Mouse (Mus musculus): ENCODE results near the gene Plk3. TPM values are rescaled to one million over a fixed set of nuclear protein-coding genes. Genes with fewer than 3 reads are reported as not detected.

Plk3 gene
- polyA plus RNA-seq, 1 experiment from 2014 or later: 2.0 TPM

DNA sequence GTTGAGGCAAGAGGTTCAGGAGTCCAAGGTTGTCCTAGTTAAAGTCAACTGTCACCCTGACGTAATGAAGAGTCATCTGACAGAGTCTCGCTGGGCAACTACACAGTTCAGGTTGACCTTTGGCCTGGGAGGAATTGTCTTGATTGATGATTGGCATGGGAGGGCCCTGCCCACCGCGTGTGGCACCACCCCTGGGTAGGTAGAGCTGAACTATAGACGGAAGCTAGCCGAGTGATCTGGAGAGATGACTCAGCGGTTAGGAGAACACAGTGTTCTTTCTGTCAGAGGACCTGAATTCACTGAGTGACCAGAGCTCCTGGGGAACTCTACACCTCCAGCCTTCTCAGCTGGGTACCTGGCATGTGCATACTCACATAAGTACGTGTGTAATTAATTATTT lies 2.3 kb upstream of the Plk3 start:
- WGBS: 30% methylated on average over 8 of the region's 8 CpGs
- ATAC-seq (ENCODE audit: insufficient number of reproducible peaks, insufficient read depth, low FRiP score, low read depth): no peak

DNA sequence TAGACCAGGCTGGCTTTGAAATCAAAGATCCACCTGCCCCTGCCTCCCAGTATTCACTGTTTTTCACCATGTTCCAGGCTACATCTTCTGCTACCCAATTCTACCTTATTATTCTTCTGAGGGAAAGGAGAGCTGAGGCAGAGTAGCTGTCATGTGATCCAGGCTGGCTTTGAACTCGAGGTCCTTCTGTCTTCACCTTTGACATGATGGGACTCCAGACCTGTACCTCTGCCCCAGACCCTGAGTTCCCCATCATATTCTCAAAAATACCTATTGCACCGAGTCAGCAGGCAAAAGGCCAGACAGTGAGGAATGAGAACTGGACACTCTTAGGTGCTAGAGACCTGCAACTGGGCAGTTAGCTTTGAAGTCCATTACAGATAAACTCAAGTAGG lies 835 bp upstream of the Plk3 start:
- Histone ChIP-seq H3K36me3 (ENCODE audit: control insufficient read depth, insufficient read depth, low read length) (no peaks in the 10 kb centered on the region), H3K4me1 (ENCODE audit: control insufficient read depth in 2 of 2, insufficient read depth in 2 of 2, low read length in 2 of 2) (peaks cover 0 to 5% of the 10 kb centered on the region in 2 experiments; a peak in 1 of 4 replicates), H3K27ac (replicated peaks in 1 of 2; ENCODE audit: control insufficient read depth in 1 of 2, insufficient read depth in 1 of 2, low read depth in 2 of 2, low read length in 2 of 2) (no peak overlapping the region), H3K27me3 (ENCODE audit: control insufficient read depth, insufficient read depth, low read length) (peaks cover 9% of the 10 kb centered on the region), H3K4me2 (ENCODE audit: low read length) (peak overlapping the region; percentile 99), H3K9me3 (ENCODE audit: control insufficient read depth, low read length) (no peaks in the 10 kb centered on the region), H3K4me3 (ENCODE audit: control insufficient read depth in 1 of 2, insufficient read depth in 1 of 2, low read depth in 1 of 2, low read length in 2 of 2) (no peak overlapping the region), H3K9ac (ENCODE audit: low read length) (no peak overlapping the region)
- ATAC-seq (ENCODE audit: insufficient number of reproducible peaks, insufficient read depth, low FRiP score, low read depth): no peak
- 38% methylated on average over 2 of the region's 2 CpGs for WGBS

More for the DNA sequence above, 2.3 kb upstream of the Plk3 start:
- Histone ChIP-seq H3K9ac (ENCODE audit: low read length) (no peak overlapping the region), H3K4me3 (ENCODE audit: control insufficient read depth in 1 of 2, insufficient read depth in 1 of 2, low read depth in 1 of 2, low read length in 2 of 2) (no peak overlapping the region), H3K9me3 (ENCODE audit: control insufficient read depth, low read length) (no peaks in the 10 kb centered on the region), H3K36me3 (ENCODE audit: control insufficient read depth, insufficient read depth, low read length) (no peaks in the 10 kb centered on the region), H3K4me2 (ENCODE audit: low read length) (no peak overlapping the region), H3K27me3 (ENCODE audit: control insufficient read depth, insufficient read depth, low read length) (peaks cover 9% of the 10 kb centered on the region), H3K27ac (replicated peaks in 1 of 2; ENCODE audit: control insufficient read depth in 1 of 2, insufficient read depth in 1 of 2, low read depth in 2 of 2, low read length in 2 of 2) (no peak overlapping the region), H3K4me1 (ENCODE audit: control insufficient read depth in 2 of 2, insufficient read depth in 2 of 2, low read length in 2 of 2) (peaks cover 0 to 5% of the 10 kb centered on the region in 2 experiments; a peak in 1 of 4 replicates)

GRCm38 (mm10) chr4:117133366-117133796 lies 382 bp downstream of the Plk3 start:
- H3K36me3 ChIP-seq (ENCODE audit: control insufficient read depth, insufficient read depth, low read length): peaks cover 8% of the 10 kb centered on the region; the same call in 1 of the 2 replicates
- ATAC-seq (ENCODE audit: insufficient number of reproducible peaks, insufficient read depth, low FRiP score, low read depth): peak; percentile 25; the same call in 1 of the 2 replicates
- H3K4me1 ChIP-seq (ENCODE audit: control insufficient read depth in 2 of 2, insufficient read depth in 2 of 2, low read length in 2 of 2): peaks cover 0 to 5% of the 10 kb centered on the region in 2 experiments; a peak in 1 of 4 replicates
- H3K27ac ChIP-seq (replicated peaks in 1 of 2; ENCODE audit: control insufficient read depth in 1 of 2, insufficient read depth in 1 of 2, low read depth in 2 of 2, low read length in 2 of 2): no peak overlapping the region
- H3K9me3 ChIP-seq (ENCODE audit: control insufficient read depth, low read length): no peaks in the 10 kb centered on the region
- peaks cover 9% of the 10 kb centered on the region for H3K27me3 ChIP-seq (ENCODE audit: control insufficient read depth, insufficient read depth, low read length)
- peak overlapping the region; percentile 84 for H3K9ac ChIP-seq (ENCODE audit: low read length)
- H3K4me3 ChIP-seq (ENCODE audit: control insufficient read depth in 1 of 2, insufficient read depth in 1 of 2, low read depth in 1 of 2, low read length in 2 of 2): peak overlapping the region; percentile 68 to 78
- peak overlapping the region; percentile 99 for H3K4me2 ChIP-seq (ENCODE audit: low read length)
- WGBS: under 1% methylated on average over 42 of the region's 42 CpGs

DNA sequence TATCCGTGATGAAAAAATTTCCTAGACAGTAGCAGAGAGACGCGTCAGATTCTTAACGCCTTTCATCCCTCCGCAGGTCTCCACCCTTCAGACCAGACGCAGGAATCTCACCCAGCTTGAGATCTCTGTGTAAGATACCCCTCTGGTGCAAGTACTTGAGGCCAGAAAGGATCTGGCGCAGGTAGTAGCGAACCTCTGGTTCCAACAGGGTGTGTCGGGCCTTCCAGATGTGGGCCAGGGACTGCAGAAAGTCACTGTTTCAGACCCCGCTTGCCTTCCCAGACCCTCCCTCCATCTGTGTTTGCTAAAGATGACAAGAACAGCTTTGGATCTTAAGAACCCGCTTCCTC lies 994 bp downstream of the Plk3 start:
- Histone ChIP-seq H3K4me1 (ENCODE audit: control insufficient read depth in 2 of 2, insufficient read depth in 2 of 2, low read length in 2 of 2) (peaks cover 0 to 5% of the 10 kb centered on the region in 2 experiments; a peak in 1 of 4 replicates), H3K27me3 (ENCODE audit: control insufficient read depth, insufficient read depth, low read length) (peaks cover 9% of the 10 kb centered on the region), H3K27ac (replicated peaks in 1 of 2; ENCODE audit: control insufficient read depth in 1 of 2, insufficient read depth in 1 of 2, low read depth in 2 of 2, low read length in 2 of 2) (no peak overlapping the region), H3K36me3 (ENCODE audit: control insufficient read depth, insufficient read depth, low read length) (peaks cover 10% of the 10 kb centered on the region; the same call in 1 of the 2 replicates), H3K4me2 (ENCODE audit: low read length) (peak overlapping the region; percentile 99), H3K9me3 (ENCODE audit: control insufficient read depth, low read length) (no peaks in the 10 kb centered on the region), H3K9ac (ENCODE audit: low read length) (peak overlapping the region; percentile 84; the same call in 1 of the 2 replicates), H3K4me3 (ENCODE audit: control insufficient read depth in 1 of 2, insufficient read depth in 1 of 2, low read depth in 1 of 2, low read length in 2 of 2) (peak overlapping the region in 1 of 2 experiments; percentile 78; a peak in 2 of 4 replicates)
- ATAC-seq (ENCODE audit: insufficient number of reproducible peaks, insufficient read depth, low FRiP score, low read depth): no peak
- WGBS: 22% methylated on average over 11 of the region's 11 CpGs

DNA sequence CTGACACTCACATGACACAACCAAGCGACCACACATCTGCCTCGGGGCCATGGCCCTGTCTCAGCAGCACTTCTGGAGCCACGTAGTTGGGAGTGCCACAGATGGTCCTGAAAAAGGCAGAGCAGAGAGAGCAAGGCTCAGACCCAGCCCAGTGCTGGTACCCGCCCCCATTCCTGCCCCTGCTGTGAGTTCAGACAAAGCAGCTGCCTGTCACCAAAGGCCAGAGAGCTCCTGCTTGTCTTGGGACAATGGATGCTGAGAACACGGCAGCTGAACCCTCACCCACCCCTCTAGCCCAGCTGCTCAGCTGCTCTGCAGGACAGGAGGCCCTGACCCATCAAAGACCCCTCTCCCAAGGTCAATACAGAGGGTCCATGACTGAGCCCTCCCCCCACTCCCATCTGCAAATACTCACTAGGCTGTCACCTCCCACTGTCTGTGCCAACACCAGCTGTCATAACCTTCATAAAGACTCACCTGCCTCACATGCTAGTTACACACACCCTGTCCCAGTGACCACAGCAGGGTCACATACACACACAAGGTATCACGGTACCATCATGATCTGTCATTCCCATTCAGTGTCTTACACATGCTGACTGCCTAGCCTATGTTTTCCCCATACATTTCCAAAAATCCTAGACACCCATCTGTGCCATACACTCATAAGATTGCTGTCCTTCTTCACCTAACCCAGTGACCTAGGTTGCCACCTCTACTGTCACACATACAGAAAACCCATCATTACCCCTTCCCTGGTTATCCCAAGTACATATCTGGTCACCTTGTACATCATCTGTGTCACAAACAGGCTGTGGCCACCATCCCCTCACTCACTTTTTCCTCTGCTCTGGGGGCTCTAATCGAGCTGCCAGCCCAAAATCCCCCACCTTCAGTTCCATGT lies 1.6 kb downstream of the Plk3 start:
- H3K27me3 ChIP-seq (ENCODE audit: control insufficient read depth, insufficient read depth, low read length): peaks cover 9% of the 10 kb centered on the region
- peaks cover 10% of the 10 kb centered on the region; the same call in 1 of the 2 replicates for H3K36me3 ChIP-seq (ENCODE audit: control insufficient read depth, insufficient read depth, low read length)
- 45% methylated on average over 7 of the region's 7 CpGs for WGBS
- H3K4me2 ChIP-seq (ENCODE audit: low read length): peak overlapping the region; percentile 99
- H3K9ac ChIP-seq (ENCODE audit: low read length): no peak overlapping the region
- no peaks in the 10 kb centered on the region for H3K9me3 ChIP-seq (ENCODE audit: control insufficient read depth, low read length)
- no peak overlapping the region for H3K27ac ChIP-seq (replicated peaks in 1 of 2; ENCODE audit: control insufficient read depth in 1 of 2, insufficient read depth in 1 of 2, low read depth in 2 of 2, low read length in 2 of 2)
- peaks cover 0 to 5% of the 10 kb centered on the region in 2 experiments; a peak in 1 of 4 replicates for H3K4me1 ChIP-seq (ENCODE audit: control insufficient read depth in 2 of 2, insufficient read depth in 2 of 2, low read length in 2 of 2)
- peak overlapping the region in 1 of 2 experiments; percentile 78; a peak in 2 of 4 replicates for H3K4me3 ChIP-seq (ENCODE audit: control insufficient read depth in 1 of 2, insufficient read depth in 1 of 2, low read depth in 1 of 2, low read length in 2 of 2)
- no peak for ATAC-seq (ENCODE audit: insufficient number of reproducible peaks, insufficient read depth, low FRiP score, low read depth)

DNA sequence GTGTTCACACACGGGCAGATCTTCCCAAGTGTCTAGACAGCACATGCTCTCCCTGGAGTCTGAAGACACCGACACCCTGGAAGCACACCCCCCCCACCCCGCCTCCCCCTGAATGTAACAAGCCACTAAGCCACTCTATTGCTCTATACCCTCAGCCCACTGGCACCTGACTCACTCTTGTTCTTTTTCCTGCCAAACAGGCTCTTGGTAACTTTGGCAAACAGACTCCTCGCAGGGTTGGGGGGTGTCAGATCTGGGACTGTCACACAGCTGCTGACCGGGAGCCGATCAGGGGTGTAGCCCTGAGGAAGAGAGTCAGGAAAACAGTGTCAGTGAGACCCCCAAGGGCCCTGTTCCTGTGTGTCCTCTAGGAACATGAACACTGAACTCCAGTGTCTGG lies 2.6 kb downstream of the Plk3 start:
- WGBS: 70% methylated on average over 6 of the region's 6 CpGs
- H3K4me3 ChIP-seq (ENCODE audit: control insufficient read depth in 1 of 2, insufficient read depth in 1 of 2, low read depth in 1 of 2, low read length in 2 of 2): no peak overlapping the region
- no peak for ATAC-seq (ENCODE audit: insufficient number of reproducible peaks, insufficient read depth, low FRiP score, low read depth)
- H3K9ac ChIP-seq (ENCODE audit: low read length): no peak overlapping the region
- H3K9me3 ChIP-seq (ENCODE audit: control insufficient read depth, low read length): no peaks in the 10 kb centered on the region
- H3K27me3 ChIP-seq (ENCODE audit: control insufficient read depth, insufficient read depth, low read length): peaks cover 9% of the 10 kb centered on the region
- H3K4me1 ChIP-seq (ENCODE audit: control insufficient read depth in 2 of 2, insufficient read depth in 2 of 2, low read length in 2 of 2): peaks cover 4 to 5% of the 10 kb centered on the region in 2 experiments; a peak in 2 of 4 replicates
- H3K27ac ChIP-seq (replicated peaks in 1 of 2; ENCODE audit: control insufficient read depth in 1 of 2, insufficient read depth in 1 of 2, low read depth in 2 of 2, low read length in 2 of 2): no peak overlapping the region
- H3K36me3 ChIP-seq (ENCODE audit: control insufficient read depth, insufficient read depth, low read length): peaks cover 10% of the 10 kb centered on the region; the same call in 1 of the 2 replicates
- H3K4me2 ChIP-seq (ENCODE audit: low read length): no peak overlapping the region

- peaks cover 5% of the 10 kb centered on the region in 2 experiments; a peak in 2 of 4 replicates for H3K4me1 ChIP-seq (ENCODE audit: control insufficient read depth in 2 of 2, insufficient read depth in 2 of 2, low read length in 2 of 2)
- H3K9me3 ChIP-seq (ENCODE audit: control insufficient read depth, low read length): no peaks in the 10 kb centered on the region
- ATAC-seq (ENCODE audit: insufficient number of reproducible peaks, insufficient read depth, low FRiP score, low read depth): no peak
- WGBS: 68% methylated on average over 6 of the region's 6 CpGs
- H3K27me3 ChIP-seq (ENCODE audit: control insufficient read depth, insufficient read depth, low read length): peaks cover 9% of the 10 kb centered on the region
- no peak overlapping the region for H3K4me3 ChIP-seq (ENCODE audit: control insufficient read depth in 1 of 2, insufficient read depth in 1 of 2, low read depth in 1 of 2, low read length in 2 of 2)
- no peak overlapping the region for H3K4me2 ChIP-seq (ENCODE audit: low read length)
- no peak overlapping the region for H3K9ac ChIP-seq (ENCODE audit: low read length)
- peaks cover 10% of the 10 kb centered on the region; the same call in 1 of the 2 replicates for H3K36me3 ChIP-seq (ENCODE audit: control insufficient read depth, insufficient read depth, low read length)
- H3K27ac ChIP-seq (replicated peaks in 1 of 2; ENCODE audit: control insufficient read depth in 1 of 2, insufficient read depth in 1 of 2, low read depth in 2 of 2, low read length in 2 of 2): no peak overlapping the region
Observed at GRCm38 (mm10) chr4:117130790-117131189, 3.0 kb downstream of the Plk3 start.

Measured in heart, embryonic 14.5 days (tissue).